Mouse (Mus musculus) 3T3-L1 (cell line): ENCODE results near the gene Scgn.

ENCODE experiments used
- DNase-seq: peaks from one replicate; pipeline ENCODE4 v3.0.0-alpha.2; 2015; ENCODE audit warnings: low read depth, low spot score

Scgn gene

DNA sequence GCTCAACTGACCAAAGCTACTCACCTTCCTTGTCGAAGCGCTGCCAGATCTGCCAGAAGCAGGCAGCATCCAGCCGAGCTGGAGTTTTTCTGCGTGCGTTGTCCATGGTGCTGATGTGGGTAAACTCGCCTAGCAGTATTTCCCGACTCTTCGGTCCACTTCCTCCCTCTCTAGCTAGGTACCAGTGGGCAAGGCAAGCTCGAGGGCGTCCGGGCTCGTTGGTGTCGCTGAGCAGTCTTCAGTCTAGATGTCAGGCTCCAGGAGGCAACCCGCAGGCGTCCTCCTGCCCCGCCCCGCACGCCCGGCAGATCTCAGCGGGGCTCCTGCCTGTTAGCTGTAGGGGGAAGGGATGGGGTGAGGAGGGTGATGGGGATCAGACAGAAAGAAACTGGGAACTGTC is at the start of gene Scgn:
TSS of gene Scgn (minus strand) at position 287 of the 400 bp plus-strand sequence.
- DNase-seq, result peak; percentile 68

DNA sequence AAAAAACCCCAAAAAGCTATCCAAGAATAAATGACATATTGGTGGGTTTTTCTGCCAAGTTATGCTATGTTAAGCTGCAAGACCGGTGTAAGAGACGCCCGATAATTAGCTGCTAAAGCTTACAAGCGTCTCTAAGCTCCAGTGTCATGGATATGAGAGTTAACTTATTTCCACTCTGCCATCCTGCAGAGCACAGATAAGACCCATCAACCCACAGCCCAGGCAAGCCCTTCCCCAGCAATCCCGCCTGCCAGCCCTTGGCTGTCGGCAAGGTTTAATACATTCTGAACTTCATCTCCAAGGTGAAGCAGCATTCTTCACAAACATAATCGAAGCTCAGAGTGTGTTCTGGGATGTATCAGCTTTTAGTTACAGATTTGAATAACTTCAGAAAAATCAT is 49.2 kb upstream of the Scgn start:
- DNase-seq, result no peak

DNA sequence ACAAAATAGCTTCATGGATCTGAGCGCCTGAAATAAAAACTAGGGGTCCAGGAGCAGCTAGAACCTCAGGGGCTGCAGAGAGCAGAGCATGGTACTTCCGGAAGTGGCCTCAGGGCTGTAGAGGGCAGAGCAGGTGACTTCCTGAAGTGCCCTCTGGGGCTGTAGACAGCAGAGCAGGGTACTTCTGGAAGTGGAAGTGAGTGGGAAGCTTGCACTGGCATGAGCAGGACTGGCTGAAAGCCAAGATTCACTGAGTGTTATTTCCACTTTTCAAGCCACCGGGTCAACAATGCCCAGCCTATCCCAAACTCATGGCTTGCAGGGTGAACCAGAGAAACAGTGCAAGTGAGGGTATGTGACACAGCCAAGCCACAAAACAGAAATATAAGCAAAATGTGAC is 46.5 kb upstream of the Scgn start:
- DNase-seq, result no peak

DNA sequence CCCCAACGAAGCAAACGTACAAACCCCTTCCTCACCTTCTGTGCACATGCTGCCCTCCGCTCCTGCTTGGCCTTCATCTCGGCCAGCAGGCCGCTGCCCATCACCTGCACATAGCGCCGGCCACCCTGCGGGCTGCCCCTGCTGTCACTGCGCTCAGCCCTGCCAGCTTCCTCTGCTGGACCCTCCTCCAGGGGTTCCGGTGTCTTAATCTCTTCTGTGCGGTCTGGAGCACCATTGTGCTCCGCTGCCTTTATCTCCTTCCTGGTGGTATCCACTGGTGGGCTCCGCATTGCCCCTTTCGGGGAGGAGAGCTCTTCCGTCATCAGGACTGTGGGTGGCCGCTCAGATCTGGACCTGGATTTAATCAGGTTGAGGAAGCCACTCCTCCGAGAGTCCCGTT is 45.1 kb upstream of the Scgn start:
- no peak for DNase-seq

DNA sequence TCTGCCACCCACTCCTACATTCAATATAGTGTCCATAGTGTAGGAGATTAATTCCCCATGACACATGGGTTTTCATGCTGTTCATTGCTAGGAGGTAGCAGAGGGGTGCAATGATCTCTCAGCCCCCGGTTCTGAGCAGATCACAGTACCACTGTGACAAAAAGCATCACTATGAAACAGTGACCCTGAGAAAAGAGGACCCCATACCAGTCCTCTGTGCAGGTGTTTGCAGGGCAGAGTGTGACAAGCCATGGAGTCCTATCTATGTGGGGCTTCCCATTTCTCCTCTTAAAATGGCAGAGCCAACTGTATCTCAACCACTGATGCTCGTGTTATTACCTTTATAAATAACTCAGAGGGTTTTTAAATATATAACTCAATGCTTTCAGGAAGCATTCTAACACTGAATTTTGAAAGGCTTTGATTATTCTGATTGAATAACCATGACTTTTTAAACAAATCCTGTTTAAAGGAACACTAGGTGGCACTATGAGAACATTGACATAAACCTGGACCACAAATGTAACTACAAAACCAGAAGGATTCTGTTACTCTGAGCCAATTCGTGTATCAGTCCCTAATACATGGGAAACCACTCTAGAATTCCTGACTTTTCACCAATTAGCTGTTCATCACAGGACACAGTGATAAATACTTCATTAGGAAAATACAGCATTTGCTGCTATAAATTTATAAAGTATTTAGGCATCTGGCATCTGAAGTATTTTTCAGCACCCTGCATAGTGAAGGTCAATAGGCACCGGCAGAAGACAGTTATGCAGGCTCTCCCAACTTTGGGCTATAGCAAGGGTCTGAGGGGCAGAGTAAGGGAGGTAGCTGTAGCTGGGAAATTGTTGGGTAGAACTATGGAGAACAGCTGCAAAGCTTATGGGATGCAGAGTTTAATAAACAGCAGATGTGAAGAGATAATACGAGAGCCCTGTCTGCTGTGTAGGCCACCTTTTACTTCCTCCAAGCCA is 36.5 kb upstream of the Scgn start:
- DNase-seq, result peak; percentile 49

DNA sequence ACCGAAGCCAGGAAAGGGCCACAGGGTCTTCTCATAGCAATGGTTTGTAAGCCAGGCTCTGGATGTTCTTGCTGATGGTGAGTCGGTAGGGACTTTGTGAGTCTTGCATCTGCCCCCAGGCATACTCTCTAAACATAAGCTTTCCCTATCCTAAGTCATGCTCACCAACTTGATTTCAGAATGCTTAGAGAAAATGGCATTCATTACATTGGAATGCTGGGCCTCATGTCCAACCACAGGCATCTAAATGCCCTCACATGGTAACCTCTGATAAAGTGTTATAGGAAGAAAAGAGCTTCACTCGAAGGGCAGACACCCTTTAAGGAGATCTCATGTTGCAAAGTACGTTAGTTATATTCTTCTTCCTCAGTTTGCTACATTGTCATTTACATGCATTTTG is 27.5 kb upstream of the Scgn start:
- peak; percentile 84 for DNase-seq

DNA sequence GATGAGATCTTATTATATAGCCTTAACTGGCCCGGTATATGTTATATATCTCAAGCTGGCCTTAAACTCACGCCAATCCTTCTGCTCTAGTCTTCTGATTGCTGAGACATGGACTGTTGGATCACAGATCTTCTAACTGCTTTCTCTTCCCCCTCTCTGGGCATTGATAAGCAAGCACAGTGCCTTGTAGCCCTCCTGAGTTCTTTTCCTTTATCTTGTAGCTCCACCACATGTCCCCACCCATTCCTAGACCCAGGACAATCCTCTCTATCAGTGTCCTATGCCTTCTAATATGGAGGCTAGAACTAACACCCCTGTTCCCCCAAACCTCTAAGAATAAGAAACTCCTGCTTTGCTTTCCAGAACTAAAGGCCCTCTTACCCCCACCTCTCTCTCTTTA is 14.5 kb upstream of the Scgn start:
- no peak for DNase-seq

DNA sequence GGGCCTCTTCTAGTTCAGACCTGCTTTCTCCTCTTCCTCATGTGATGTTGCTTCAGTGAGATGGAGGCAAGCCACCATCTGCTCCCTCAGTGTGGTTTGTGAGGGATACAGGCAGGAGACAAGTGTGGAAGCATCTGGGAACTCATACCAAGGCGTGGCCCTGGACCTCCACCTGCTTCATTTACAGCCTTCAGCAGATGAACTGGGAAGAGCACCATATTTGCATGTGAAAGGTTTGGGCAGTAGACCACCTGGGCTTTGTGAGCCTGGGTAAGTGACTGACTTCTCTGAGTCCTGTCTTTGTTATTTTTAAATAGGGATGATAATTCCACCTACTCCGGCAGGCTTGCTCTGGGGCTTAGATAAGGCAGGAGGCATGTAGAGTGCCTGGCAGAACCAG is 10.8 kb upstream of the Scgn start:
- no peak for DNase-seq

DNA sequence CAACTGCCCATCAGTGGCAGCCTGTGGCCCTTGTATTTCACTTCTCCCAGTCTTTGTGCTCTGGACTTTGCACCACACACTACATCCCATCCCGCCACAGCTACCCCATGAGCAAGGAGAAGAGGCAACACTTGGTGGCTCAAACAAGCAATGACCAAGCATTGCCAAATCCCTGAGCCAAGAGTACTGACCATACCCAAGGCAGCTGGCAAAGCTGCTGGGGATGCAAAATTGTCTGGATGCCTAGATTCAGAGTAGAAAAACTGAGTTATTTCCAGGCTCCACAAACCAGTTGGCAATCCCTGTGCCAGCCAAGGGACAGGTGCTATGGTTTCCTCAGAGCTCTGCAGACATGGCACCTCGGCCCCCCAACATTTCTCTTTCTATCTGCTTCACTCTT is 10.1 kb upstream of the Scgn start:
- no peak for DNase-seq

DNA sequence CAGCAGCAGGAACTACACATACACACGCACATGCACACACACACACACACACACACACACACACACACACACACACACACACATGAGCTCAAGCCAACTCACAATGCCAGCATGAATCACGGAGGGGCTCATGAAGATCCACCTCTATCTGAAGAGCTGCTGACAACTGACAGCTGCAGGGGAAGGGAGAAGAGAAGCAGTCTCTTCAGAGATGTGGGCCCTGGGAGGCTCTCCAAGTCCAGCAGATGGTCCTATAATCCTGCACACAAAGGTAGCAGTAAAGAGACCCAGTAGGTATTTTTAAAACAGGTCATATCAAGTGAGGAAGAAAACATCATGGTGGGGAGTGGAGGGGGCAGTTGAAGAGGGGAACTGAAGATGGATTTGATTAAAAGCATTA is 7.8 kb upstream of the Scgn start:
- DNase-seq, result no peak

DNA sequence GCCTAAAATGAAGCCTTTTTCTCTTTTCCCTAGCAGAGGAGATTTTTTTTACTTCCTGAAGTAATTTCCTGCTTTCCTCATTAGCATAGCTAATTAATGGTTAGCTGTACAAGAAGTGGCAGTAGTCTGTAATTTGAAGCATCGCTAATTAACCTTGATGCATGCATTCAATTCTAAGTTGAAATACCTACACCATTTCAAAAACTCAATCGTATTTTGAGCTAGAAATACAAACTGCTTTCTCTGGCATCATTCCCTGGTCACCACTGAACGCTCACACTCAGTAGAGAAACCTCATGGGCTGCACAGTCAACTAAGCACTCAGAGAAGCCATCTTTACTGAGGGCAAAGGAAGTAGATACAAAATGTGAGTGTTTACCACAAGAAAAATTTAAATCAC is 3.7 kb upstream of the Scgn start:
- no peak for DNase-seq

DNA sequence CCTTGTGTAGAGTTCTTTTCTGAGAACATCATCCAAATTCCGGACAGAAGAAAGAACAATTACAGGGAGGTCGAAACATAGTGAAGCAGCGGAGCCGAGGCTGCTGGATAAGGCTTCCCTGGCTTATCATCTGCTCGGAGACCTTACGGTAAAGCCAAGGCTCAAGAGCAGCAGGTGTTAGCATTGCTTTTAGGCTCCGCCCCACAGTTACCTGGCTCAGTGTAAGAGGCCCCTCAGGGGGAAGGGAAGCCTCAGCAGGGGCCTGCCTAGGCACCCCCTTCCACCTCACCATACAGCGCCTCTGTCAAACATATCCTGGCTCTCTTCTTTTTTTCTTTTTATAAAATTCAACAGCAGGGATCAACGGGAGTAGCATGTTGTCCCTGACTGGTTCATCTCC is 3.0 kb upstream of the Scgn start:
- no peak for DNase-seq

DNA sequence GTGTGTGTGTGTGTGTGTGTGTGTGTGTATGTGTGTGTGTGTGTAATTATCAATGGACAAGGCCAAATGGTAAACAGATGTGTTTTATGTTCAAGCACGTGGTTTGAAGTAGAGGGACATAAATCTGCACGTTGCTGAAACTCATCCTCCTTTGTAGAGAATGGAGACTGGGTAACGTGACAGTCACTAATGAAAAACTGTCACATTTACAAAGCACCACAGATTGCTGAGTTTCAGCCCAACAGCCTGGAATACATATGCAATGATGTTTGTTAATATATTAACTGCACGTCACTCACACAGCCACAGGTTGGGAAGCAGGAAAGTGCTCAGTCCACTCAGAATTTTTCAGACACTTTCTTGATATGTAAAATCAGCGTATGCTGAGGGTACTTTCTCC is 563 bp downstream of the Scgn start:
- no peak for DNase-seq

DNA sequence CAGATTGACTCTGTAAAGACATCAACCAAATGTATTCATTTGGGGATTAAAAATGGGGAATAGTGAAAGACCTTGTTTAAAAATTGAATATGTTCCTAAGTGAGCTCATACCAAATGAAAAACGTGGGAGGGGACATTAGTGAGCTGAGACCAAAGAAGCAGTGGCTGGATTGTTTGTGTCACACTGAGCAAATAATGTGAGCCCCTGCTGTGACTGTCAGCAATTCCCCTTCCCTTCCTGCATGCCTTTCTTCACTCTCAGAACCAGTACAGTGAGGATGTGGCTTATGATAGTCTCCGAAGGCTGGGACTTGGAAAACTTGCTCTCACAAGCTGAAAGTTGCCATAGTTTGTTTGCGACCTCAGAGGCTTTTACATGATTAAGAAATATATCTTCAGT is 5.9 kb downstream of the Scgn start:
- no peak for DNase-seq

DNA sequence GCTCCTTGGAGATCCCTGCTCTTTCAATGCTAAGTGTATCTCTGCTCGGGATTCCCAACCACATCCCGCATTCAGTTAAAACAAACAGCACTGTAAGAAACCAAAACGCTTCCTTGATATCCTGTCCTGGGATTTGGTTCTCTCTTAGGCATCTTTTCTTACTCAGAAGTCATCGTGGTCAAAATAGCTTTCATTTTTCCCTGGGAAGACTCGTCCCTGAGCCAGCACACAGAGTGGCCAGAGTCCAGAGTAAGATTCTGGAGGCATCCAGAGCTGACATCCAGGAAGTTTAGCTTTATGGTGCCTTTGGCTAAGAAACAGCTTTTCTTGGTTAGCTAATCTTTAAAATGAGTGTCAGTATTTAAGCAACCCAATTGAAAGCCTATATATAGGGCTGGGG is 18.7 kb downstream of the Scgn start:
- peak; percentile 54 for DNase-seq

DNA sequence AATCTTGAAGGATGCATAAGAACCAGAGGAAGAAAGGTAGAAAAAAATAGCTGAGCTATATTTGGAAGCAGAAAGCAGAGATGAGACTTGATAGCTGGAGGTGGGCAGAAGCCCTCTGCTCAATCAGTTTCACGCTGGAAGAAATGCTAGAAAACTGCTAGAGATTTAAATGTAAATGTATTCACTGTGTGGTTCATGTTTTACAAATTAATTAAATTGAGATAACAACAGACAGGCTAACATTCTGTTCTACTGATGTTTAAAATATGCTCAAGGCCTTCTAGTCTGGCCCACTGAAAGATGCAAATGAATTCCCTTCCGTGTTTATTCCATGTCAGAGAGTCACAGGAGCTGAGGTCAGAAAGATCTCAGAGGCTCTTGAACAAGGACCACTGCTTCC is 19.1 kb downstream of the Scgn start:
- DNase-seq, result no peak

DNA sequence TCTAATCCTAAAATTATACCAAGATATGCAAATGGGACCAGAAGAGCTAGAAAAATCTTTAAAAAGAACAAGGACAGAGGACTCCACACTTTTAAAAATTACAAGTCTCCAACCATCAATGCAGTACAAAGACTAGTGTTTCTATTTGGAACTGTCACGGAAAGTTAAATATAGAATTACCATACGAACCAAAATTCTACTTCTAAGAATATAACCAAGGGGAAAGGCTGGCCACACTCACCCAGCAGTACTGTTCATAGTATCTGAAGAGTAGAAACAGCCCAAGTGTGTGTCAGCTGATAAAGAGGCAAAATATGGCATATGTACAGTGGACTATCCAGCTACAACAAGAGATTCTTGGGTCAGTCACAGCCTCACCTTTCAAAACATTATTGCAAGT is 26.1 kb downstream of the Scgn start:
- no peak for DNase-seq

DNA sequence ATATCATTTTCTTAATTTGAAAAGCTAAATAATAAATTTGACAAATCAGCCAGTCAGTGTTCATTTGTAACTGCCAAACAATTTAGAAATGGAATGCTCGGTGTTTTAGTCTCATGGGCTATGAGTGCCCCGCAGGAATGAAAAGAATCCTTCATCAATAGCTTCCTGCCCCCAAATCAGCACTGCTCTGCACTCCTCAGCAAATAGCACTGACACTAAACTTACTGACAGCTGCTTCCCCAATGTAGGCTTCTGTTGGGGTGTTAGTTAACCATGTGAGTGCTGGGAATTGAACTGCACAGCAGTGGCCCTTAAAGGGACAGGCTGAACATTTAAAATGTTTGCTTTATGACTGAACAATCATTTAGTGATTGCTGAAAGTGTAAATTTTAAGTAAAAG is 31.2 kb downstream of the Scgn start:
- DNase-seq, result no peak

DNA sequence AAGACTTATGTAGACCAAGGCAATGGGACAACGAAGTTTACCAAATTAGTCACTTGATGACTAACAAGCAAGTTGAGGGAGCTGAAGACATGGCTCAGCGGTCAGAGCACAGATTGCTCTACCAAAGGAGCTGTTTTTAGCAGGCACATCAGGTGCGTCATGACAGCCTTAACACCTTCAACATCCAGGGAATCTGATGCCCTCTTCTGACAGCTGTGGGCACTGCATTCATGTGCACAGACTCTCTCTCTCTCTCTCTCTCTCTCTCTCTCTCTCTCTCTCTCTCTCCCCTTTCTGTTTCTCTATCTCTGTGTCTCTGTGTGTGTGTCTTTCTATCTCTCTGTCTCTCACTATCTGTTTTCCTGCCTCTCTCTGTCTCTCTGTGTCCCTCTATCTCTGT is 40.1 kb downstream of the Scgn start:
- no peak for DNase-seq

DNA sequence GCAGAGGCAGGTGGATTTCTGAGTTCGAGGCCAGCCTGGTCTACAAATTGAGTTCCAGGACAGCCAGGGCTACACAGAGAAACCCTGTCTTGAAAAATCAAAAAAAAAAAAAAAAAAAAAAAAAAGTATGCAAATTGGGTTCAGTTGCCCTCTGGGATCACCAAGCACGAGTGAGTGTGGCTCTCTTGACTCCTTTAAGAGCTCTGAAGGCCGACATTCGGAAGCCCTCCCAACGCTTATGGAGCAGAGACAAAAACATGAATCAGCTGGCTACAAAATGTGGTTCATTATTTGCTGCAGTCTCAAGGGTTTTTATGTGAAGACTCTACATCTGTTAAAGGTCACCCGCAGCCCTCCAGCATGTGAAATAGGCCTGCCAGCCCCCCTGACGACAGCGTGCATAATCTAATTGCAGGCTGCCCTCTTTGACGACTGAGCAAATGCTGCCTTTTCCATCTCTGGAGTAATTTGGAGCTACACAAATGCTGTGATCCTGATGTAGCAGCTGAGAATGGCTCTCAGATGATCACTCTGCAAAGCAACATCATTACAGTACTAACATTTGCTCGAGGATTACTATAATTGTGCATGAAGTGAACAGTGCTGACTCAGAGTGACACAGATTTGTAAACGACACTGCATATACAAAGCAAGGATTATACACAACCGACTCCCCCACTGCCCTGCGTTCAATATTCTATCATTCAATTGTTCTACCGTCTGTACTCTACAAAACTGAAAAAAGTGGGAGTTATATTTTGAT is 41.3 kb downstream of the Scgn start:
- DNase-seq, result no peak

DNA sequence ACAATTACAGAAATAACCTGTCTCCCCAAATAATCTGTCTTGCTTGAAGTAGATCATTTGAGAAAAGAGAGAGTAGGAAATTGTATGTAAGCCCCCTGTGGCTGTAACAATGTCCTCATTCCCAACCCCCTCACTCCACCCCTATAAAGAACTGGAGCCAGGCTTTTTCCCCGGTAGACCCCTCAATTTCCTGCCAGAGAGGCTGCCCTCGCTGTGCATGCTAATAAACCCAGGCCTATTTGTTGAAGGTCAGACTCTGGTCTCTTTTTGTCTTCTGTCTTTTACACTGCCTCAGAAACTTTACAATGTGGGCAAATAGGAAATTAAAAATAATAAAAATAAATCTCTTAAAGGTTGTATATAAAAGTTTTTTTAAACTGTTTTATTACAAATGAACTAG is 44.8 kb downstream of the Scgn start:
- no peak for DNase-seq

DNA sequence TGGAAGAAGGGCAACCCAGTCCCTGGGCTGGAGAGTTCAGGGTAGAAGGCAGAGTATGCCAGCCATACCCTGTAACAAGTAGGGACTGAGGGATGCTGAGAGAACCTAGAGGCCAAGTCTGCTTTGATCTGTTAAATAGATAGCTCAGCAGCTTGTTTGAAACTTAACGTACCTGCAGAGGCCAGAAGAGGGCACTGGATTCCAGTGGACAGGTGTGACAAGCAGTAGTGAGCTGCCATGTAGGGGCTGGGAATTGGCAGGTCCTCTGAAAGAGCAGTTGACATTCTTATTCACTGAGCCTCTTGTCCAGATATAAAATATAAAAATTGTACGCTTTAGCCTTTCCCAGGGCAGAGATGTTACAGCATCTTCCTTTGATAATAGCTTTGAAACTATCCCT is 48.2 kb downstream of the Scgn start:
- DNase-seq, result no peak

DNA sequence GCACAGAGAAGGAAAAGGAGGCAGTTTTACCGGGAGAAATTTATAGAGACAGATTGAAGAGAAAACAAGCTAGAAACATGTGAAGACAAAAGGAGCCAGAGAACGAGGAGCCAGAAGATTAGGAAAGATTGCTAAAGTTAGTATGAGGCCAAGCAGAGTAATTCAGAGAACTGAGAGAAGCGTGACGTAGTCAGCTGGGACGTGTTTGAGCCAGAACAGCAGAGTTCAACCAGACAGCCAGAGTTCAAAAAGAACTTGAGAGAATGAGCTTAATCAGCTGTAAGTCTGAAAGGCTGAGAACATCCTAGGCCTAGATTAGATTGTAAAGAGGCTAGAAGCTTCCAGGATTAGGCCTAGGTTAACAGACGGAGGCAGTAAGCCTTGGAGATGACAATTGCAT is 50.7 kb downstream of the Scgn start:
- DNase-seq, result no peak
